Mouse (Mus musculus): ENCODE measurements around the gene Tst. TPM values are rescaled to one million over a fixed set of nuclear protein-coding genes. Genes with fewer than 3 reads are reported as not detected.

Gene Tst
- polyA plus RNA-seq (2012; rRNA removed), result 310 and 330 TPM in 2 replicates

DNA sequence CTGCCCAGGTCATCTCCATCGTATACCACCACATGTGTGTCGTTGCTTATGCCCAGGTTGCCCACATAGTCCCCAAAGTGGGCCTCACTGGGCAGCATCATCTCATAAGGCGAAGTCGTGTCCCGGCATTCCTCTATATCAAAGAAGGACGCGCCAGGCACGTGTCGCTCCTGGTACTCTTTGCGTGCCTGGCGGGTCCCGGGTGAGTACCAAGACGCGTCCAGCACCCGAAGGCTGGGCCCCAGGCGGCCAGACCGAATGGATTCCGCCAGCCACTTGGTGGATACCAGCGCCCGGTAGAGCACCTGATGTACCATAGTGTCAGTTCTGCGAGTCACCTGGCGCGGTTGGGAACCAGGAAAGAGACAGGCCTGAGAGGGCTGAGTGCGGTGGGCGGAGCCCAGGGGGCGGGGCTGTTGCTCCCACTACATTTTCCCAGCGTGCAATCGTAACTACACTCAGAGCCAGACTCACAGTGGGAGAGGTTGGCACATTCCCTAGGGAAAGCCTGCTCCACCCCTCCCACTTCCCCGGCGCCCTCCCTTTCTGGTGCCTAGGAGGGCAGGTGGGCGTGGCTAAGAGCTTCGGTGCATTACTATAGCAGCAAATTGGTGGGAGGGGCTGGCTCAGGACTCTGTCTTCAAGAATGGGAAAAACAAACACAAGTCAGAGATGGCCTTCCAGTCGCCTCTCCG lies at the start of gene Tst:
Tst (minus strand) TSS at position 391 of the 695 bp plus-strand sequence.

DNA sequence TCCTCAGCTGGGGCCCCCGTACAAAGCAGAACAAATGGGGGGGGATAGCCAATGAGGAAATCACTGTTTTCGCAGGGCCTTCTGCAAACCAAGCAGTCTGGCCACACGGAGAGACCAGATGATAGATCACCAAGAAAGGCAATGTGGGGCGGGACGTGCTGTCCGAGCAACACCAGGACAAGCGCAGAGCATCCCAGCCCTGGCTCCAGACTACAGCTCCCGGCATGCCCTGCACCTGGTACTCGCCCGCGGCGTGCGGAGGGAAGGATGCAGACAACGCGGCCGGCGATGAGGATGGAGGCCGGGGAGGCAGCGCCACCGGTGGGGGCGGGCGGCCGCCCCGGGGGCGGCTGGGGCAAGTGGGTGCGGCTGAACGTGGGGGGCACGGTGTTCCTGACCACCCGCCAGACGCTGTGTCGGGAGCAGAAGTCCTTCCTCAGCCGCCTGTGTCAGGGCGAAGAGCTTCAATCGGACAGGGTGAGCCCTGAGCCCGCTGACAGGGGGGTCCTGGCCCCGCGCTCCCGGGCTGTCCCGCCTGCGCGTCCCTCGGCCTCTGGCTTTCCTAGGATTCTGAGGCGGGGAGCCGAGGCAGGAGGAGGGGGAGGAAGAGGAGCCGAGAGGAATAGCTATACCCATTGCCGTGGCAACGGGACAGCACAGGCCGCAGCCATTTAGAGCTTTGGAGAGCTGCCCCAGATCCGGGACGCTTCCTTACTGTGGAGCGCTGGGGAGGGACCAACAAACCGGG lies 22.9 kb upstream of the Tst start, which contains the start of gene Kctd17:
Kctd17 (plus strand) TSS at position 174 of the 748 bp plus-strand sequence.

DNA sequence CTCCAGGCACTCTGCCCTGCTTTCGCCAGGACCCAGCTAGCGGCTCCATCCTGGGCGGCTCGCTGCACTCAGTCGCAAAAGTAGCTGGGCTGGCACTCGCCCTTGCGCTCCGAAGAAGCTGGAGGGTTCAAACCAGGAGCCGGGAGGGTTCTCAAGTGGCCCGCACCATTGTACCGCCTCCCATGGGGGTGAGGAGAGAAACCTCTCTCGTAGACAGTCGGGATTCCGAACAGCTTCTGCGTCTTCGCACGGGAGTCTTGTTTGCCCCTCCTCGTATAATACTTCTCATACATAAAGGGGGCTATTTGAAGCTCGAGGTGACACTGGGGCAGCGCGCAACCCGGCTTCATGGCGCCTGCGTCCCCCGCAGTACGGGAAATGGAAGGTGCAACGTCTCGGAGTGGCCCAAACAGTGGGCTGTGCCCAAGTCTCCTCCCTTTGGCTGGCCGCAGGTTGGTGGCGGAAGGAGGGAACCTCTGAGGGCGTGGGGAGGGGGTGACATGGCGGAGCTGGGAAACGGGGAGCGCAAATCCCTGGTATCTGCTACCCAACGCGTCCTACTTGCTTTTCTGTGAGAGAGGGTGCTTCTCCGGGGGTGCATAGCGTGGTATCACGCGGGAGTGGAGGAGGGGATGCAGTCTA lies 707 bp upstream of the Tst start, which contains the start of gene Mpst:
Mpst (plus strand) TSS at position 124 of the 642 bp plus-strand sequence.

DNA sequence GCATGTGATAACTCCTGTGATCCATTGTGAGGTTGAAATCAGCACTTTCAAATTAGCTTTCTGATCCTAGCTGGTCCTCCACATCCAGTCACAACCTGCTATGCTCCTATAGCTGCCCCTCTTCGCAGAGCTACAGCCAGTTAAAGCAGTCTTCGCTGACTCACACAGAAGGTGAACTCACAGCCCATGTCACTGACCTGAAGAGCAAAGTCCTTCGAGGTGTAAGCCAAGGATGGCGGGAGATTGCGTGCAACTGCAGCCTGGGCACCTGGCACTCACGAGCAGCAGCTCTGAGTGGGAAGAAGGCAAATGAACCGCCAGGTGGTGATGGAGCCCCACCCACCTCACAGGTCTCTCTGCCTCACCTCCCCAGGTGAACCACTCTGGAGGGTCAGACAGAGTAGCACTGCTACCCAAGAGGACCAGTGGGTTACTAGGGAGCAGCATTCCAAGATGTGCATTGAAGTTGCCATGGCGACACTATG lies 10.2 kb downstream of the Tst start, which contains the start of gene Tex33:
Tex33 (minus strand) TSS at position 435 of the 485 bp plus-strand sequence.

Other genes starting within 250 kb of the Tst start
- 7.2 and 8.8 TPM in 2 replicates for gene Ift27, start 231.8 kb downstream of the Tst start, polyA plus RNA-seq (2012; rRNA removed)
- not detected in 2 replicates for gene Pvalb, start 199.5 kb downstream of the Tst start, polyA plus RNA-seq (2012; rRNA removed)
- gene Ncf4, start 161.1 kb downstream of the Tst start, polyA plus RNA-seq (2012; rRNA removed), result 55.4 and 71.9 TPM in 2 replicates
- 3.1 and 3.7 TPM in 2 replicates for gene Csf2rb2, start 100.2 kb downstream of the Tst start, polyA plus RNA-seq (2012; rRNA removed)
- gene Csf2rb, start 80.2 kb downstream of the Tst start, polyA plus RNA-seq (2012; rRNA removed), result 6.9 and 10.0 TPM in 2 replicates
- gene Tex33, start 10.0 kb downstream of the Tst start, polyA plus RNA-seq (2012; rRNA removed), result 0.03 and 0.05 TPM in 2 replicates
- gene Mpst, start 509 bp upstream of the Tst start, polyA plus RNA-seq (2012; rRNA removed), result 122 and 136 TPM in 2 replicates
- 9.7 and 14.1 TPM in 2 replicates for gene Kctd17, start 22.7 kb upstream of the Tst start, polyA plus RNA-seq (2012; rRNA removed)
- 74.6 and 84.1 TPM in 2 replicates for gene Tmprss6, start 62.7 kb upstream of the Tst start, polyA plus RNA-seq (2012; rRNA removed)
- 1.2 and 1.5 TPM in 2 replicates for gene Il2rb, start 89.4 kb upstream of the Tst start, polyA plus RNA-seq (2012; rRNA removed)
- 7.3 and 8.1 TPM in 2 replicates for gene C1qtnf6, start 125.5 kb upstream of the Tst start, polyA plus RNA-seq (2012; rRNA removed)
- gene Sstr3, start 138.8 kb upstream of the Tst start, polyA plus RNA-seq (2012; rRNA removed), result 0.01 and 0.12 TPM in 2 replicates
- 87.3 and 91.4 TPM in 2 replicates for gene Rac2, start 166.9 kb upstream of the Tst start, polyA plus RNA-seq (2012; rRNA removed)
- 9.2 and 9.6 TPM in 2 replicates for gene Cyth4, start 191.1 kb upstream of the Tst start, polyA plus RNA-seq (2012; rRNA removed)